Mouse (Mus musculus) C2C12 (cell line): ENCODE data around the gene Slc29a4. TPM values are rescaled to one million over a fixed set of nuclear protein-coding genes. Genes with fewer than 3 reads are reported as not detected.

ENCODE experiments used
- H3K27me3 ChIP-seq: one replicate; pipeline ENCODE4 v1.6.1; 2011; ENCODE audit not compliant: control insufficient read depth, insufficient read depth, insufficient read length
- H3K36me3 ChIP-seq: one replicate; pipeline ENCODE4 v1.6.1; 2011; ENCODE audit not compliant: control insufficient read depth, insufficient read depth
- H3K4me3 ChIP-seq: one replicate; pipeline ENCODE4 v1.5.1; 2011; ENCODE audit warnings: mild to moderate bottlenecking, control low read depth; ENCODE audit not compliant: poor library complexity, insufficient read depth, severe bottlenecking
- H3K79me2 ChIP-seq: one replicate; pipeline ENCODE4 v1.6.1; 2011; ENCODE audit not compliant: control insufficient read depth, insufficient read depth
- H3K79me3 ChIP-seq: one replicate; pipeline ENCODE4 v1.6.1; 2011; ENCODE audit warnings: low read depth, control low read depth
- H3ac ChIP-seq: one replicate; pipeline ENCODE3; 2011; ENCODE audit warnings: low read depth; ENCODE audit not compliant: control insufficient read depth, insufficient read length
- CEBPB ChIP-seq: IDR thresholded peaks from one replicate; pipeline ENCODE4 v1.6.1; 2011; ENCODE audit warnings: low read depth, mild to moderate bottlenecking, control low read depth, moderate library complexity
- CTCF ChIP-seq: IDR thresholded peaks from one replicate; pipeline ENCODE4 v1.5.1; 2011; ENCODE audit not compliant: control insufficient read depth, insufficient read depth, insufficient read length
- FOSL1 ChIP-seq: IDR thresholded peaks from one replicate; pipeline ENCODE4 v1.8.0; 2011; ENCODE audit warnings: mild to moderate bottlenecking, low read length; ENCODE audit not compliant: poor library complexity, insufficient read depth, severe bottlenecking
- MAX ChIP-seq: IDR thresholded peaks from one replicate; pipeline ENCODE4 v1.6.1; 2011; ENCODE audit warnings: mild to moderate bottlenecking, control low read depth
- MYOD1 ChIP-seq: IDR thresholded peaks from one replicate; pipeline ENCODE4 v1.6.1; 2011; ENCODE audit warnings: low read depth; ENCODE audit not compliant: control insufficient read depth, insufficient read length
- MYOG ChIP-seq: IDR thresholded peaks from one replicate; pipeline ENCODE4 v1.6.1; 2011; ENCODE audit not compliant: control insufficient read depth, insufficient read length; ENCODE audit errors: extremely low read depth
- USF1 ChIP-seq: IDR thresholded peaks from one replicate; pipeline ENCODE4 v1.6.1; 2011; ENCODE audit warnings: low read depth, mild to moderate bottlenecking, control low read depth, moderate library complexity
- polyA plus RNA-seq: library from polyadenylated mRNA; unstranded; fragments of >200 nt; fragmentation: generic; extraction: Trizol; gene quantifications from one replicate; pipeline ENCODE4 v1.2.1, GENCODE M21; 2012; ENCODE audit warnings: missing spikeins

The Slc29a4 gene
- polyA plus RNA-seq, 1 experiment = 0.05 TPM

DNA sequence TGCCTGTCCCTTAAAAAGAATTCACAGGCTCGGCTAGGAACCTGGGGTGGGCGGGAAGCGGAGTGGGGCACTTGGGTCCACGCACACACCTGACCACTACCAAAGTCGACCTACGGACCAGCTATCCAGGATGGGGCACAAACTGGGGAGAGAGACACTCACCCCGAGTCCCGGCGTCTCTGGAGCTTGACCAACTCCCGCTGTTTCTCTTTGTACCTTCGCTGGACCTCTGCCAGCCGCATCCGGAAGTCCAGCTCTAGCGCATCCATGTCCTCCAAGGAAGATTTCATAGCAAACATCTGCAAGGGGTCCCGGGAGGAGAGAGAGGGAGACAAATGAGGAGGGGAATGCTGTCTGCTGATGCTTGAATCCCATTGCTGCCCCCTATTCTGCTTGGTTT is 72.6 kb downstream of the Slc29a4 start:
- TF ChIP-seq MYOG (no peak), USF1 (no peak), CTCF (no peak), MAX (no peak), MYOD1 (no peak), CEBPB (no peak), FOSL1 (no peak)
- peaks cover 52% of the 10 kb centered on the region for H3K79me2 ChIP-seq
- peaks cover 87% of the 10 kb centered on the region for H3K36me3 ChIP-seq
- H3K4me3 ChIP-seq = no peak overlapping the region
- no peak overlapping the region for H3ac ChIP-seq
- no peaks in the 10 kb centered on the region for H3K27me3 ChIP-seq
- H3K79me3 ChIP-seq = peaks cover 28% of the 10 kb centered on the region

DNA sequence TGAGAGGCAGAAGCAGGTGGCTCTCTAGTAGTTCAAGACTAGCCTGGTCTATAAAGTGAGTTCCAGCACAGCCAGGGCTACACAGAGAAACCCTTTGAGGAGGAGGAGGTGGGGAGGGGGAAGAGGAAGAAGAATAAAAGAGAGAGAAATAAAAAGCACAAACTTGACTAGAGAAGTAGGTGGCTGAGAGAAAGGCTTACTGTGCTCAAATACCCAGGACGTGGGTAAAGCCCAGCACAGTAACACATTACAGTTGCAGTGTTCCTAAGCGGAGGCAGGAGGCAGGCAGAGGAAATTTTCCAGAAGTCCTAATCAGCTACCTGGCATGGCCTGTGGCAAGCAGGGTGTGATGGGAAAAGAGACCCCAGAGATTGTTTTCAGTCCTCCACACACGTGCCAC is 74.4 kb downstream of the Slc29a4 start:
- Histone ChIP-seq H3K36me3 (peaks cover 91% of the 10 kb centered on the region), H3K79me3 (peaks cover 35% of the 10 kb centered on the region), H3K4me3 (no peak overlapping the region), H3K27me3 (no peaks in the 10 kb centered on the region), H3K79me2 (peaks cover 69% of the 10 kb centered on the region), H3ac (no peak overlapping the region)
- TF ChIP-seq MYOG (no peak), MAX (no peak), CEBPB (no peak), CTCF (no peak), USF1 (no peak), FOSL1 (no peak), MYOD1 (no peak)

DNA sequence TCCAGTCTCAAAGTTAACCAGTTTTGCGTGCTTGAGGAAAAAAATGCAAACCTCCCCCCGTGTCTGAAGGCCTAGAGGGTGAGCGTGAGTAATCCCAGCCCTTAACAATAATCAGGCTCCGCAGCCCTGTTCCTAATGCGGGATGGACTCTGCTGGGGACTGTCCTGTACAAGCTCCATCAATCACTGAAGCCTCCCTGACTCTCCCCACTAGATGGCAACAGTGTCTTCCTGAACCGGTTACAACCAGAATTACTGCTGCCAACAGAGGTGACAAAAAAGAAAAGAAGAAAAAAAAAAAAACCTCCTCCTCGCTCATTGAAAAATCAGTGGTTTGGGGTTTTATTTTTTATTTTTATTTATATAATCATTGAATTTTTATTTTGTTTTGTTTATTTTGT is 75.6 kb downstream of the Slc29a4 start:
- peaks cover 79% of the 10 kb centered on the region for H3K79me2 ChIP-seq
- no peaks in the 10 kb centered on the region for H3K27me3 ChIP-seq
- H3ac ChIP-seq = no peak overlapping the region
- H3K79me3 ChIP-seq = peaks cover 35% of the 10 kb centered on the region
- no peak overlapping the region for H3K4me3 ChIP-seq
- H3K36me3 ChIP-seq = peaks cover 93% of the 10 kb centered on the region
- peak; percentile 54 for TF ChIP-seq CTCF
- TF ChIP-seq FOSL1 = no peak

DNA sequence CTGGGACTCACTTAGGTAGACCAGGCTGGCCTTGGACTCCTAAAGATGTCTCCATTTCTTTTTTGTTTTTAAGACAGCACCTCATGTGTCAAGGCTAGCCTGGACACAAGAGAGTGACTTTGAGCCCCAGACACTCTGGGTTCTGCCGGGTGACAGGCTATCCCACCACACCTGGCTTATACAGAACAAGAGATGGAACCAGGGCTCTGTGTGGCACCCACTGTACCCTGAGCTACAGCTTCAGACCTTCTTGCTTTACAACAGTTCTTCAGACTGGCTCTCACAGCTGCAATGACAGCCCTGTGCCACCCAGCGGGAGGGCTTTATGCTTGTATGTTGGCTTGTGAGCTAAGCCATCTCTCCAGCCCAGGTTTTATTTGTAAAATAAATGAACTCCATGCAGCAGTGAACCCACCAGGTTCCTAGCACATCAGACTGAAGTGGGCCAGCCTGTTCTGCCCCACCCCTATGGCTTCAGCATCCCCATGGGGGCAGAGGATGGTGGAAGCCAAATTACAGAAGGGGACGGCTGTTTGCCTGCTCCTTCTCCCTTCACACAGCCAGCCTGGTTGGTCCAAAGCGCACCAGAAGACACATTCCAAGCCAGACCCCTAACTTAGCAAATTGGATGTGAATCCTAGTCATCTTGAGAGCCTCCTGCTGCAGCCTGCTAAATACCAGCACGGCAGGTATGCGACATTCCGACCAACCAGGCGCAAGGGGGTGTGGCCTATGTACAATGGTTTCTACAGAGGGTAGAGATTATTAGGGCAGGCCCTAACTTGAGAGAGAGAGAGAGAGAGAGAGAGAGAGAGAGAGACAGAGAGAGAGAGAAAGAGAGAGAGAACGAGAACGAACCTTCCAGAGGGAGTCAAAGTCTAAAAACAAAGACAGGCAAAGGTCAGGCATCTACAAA is 76.3 kb downstream of the Slc29a4 start:
- H3K79me2 ChIP-seq = peaks cover 79% of the 10 kb centered on the region
- H3K4me3 ChIP-seq = no peak overlapping the region
- no peaks in the 10 kb centered on the region for H3K27me3 ChIP-seq
- H3K36me3 ChIP-seq = peaks cover 95% of the 10 kb centered on the region
- no peak for TF ChIP-seq CTCF
- peaks cover 35% of the 10 kb centered on the region for H3K79me3 ChIP-seq
- no peak overlapping the region for H3ac ChIP-seq

DNA sequence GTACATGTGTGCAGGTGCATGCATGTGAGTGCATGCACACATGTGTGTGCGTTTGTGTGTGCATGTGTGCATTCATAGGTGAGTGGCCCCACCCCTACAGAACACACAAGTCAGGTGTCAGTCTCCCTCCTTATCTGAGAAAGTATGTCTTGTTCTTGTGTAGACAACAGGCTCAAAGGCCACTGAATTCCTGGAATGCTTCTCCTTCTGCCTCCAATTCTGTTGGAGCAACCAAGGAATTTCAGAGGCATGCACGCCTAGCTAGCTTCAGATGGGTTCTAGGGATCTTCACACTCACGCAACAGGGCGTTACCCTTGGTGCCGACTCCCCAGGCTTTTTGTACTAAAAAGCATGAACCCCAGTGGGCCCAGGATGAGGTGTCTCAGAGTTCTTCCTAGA is 77.3 kb downstream of the Slc29a4 start:
- Histone ChIP-seq H3K79me3 (peaks cover 35% of the 10 kb centered on the region), H3K27me3 (no peaks in the 10 kb centered on the region), H3K79me2 (peaks cover 79% of the 10 kb centered on the region), H3K4me3 (no peak overlapping the region), H3ac (no peak overlapping the region), H3K36me3 (peaks cover 95% of the 10 kb centered on the region)
- no peak for TF ChIP-seq USF1
- no peak for TF ChIP-seq CTCF
- no peak for TF ChIP-seq CEBPB
- TF ChIP-seq MAX = no peak
- no peak for TF ChIP-seq MYOD1
- TF ChIP-seq MYOG = no peak
- no peak for TF ChIP-seq FOSL1

DNA sequence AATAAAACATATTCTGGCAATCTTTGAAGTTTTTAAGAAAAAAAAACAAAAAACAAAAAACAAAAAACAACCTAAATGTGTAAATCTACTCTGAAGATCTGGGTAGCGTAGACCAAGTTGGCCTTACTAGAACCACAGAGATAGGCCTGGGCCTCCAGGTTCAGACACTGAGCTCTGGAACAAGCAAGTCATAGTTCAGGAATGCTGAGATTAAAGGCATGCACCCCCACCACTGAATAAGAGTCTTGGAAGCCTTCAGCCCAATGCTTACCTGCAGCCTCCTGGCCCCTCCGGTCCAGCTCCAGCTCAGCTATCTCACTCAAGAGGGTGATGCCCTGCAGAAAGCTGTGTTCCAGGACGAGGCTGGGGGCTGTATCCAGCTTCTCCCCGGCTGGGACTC is 78.7 kb downstream of the Slc29a4 start:
- Histone ChIP-seq H3K79me3 (peaks cover 35% of the 10 kb centered on the region), H3K36me3 (peaks cover 93% of the 10 kb centered on the region), H3K27me3 (no peaks in the 10 kb centered on the region), H3ac (no peak overlapping the region), H3K4me3 (no peak overlapping the region), H3K79me2 (peaks cover 76% of the 10 kb centered on the region)
- TF ChIP-seq MYOD1 (no peak), FOSL1 (no peak), CEBPB (no peak), CTCF (no peak), MYOG (no peak), USF1 (no peak), MAX (no peak)
